Mouse (Mus musculus): ENCODE data around the gene Tm4sf20.

The Tm4sf20 gene

DNA sequence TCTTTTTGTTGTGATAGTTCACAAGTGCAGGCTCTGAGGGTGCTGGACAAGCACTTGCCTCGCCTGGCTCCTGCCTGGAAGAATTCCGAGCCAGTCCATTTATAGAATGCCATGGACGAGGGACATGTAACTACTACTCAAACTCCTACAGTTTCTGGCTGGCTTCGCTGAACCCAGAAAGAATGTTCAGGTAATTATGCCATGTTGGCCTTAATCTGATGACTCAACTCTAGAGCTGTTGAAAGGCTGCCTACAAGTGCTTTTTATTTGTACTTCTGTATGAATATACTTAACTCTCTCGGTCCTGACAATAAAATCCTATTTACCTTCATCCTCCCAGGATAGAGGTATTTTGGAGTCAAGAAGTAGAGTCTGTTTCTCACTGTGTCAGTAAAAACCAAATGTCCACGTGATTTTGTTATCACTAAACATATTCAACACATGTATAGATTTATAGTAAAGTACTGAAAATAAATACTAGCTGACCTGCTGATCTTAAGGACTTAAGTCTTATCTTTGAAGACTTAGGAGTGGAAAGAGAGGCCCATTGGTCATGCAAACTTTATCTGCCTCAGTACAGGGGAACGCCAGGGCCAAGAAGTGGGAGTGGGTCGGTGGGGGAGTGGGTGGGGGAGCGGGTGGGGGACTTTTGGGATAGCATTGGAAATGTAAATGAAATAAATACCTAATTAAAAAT lies 50.3 kb downstream of the Tm4sf20 start:
- DNase-seq (ENCODE audit: low spot score in 2 of 2), result peak in 1 of 2 experiments; percentile 15

Measured in frontal cortex, postnatal 36 days (tissue).